Mouse (Mus musculus) lung, adult 2 months (tissue): ENCODE measurements at regions not wholly inside any gene's neighbourhood (a gene's known extent, or its start where the extent isn't known, plus 50 kb on each side); places are given as distances from the start of the nearest gene placed in this dataset.

Experiments used
- CTCF ChIP-seq: fragments of 200-500 bp; IDR thresholded peaks from 2 replicates; pipeline ENCODE4 v1.5.1; 2011; ENCODE audit warnings: mild to moderate bottlenecking, low read length, control low read depth; ENCODE audit not compliant: insufficient read depth
- POLR2A ChIP-seq: fragments of 200-500 bp; IDR thresholded peaks from 2 replicates; pipeline ENCODE4 v1.6.1; 2011; ENCODE audit warnings: low read depth, mild to moderate bottlenecking, control low read depth, low read length, borderline replicate concordance; ENCODE audit errors: extremely low read depth

DNA sequence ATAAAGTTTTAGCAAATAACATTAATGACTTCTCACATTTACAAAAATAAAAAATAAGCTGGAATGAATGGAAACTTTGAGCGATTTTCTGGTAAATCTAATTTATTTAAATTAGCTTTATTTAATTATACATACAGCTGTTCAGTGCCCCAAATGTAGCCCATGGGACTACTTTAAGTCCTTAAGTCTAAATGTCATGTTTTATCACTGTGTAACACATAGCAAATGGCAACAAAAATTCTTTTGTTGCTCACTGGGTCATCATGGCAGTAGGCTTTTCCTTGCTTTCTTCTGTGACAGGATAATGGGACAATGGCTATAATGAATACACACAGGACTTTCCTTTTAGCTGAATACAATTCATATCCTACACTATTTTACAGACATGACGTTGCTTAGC lies 194.6 kb upstream of the Mindy3 start:
- TF ChIP-seq POLR2A (no peak), CTCF (no peak)
